Mouse (Mus musculus): Measurements from ENCODE around the gene Coq10a. TPM values are rescaled to one million over a fixed set of nuclear protein-coding genes. Genes with fewer than 3 reads are reported as not detected.
"Not testable (repeated sequence)": the region's sequence is repeated elsewhere in the genome, so short reads cannot be mapped to it uniquely, and the experiment has no call there.

The Coq10a gene
- polyA plus RNA-seq, 1 experiment from 2014 or later, result 50.5 TPM

DNA sequence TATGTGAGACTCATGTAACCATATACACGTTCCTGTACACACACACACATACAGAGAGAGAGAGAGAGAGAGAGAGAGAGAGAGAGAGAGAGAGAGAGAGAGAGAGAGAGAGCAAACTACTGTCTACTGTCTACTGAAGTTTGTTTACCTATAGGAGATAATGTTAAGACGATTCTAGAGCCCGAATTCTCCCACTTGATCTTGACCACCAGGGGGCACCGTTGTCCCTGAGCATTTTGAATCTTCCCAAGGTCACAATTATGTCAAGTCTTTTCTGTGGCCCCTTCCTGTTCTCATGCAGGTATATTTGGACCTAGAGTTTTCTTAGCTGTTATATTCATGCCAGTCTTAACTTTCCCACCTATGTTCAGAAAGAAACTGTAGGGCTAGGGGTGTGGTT lies 33.2 kb downstream of the Coq10a start:
- ATAC-seq (ENCODE audit: low FRiP score, low TSS enrichment), result no peak
- Histone ChIP-seq H3K27ac (replicated peaks; ENCODE audit: low read depth, low read length) (no peak overlapping the region), H3K9ac (replicated peaks; ENCODE audit: low read length) (no peak overlapping the region), H3K4me2 (ENCODE audit: low read length) (no peak overlapping the region), H3K36me3 (ENCODE audit: control insufficient read depth, insufficient read depth, low read length) (no peaks in the 10 kb centered on the region), H3K4me1 (ENCODE audit: control insufficient read depth, insufficient read depth, low read length) (peaks cover 12% of the 10 kb centered on the region), H3K4me3 (replicated peaks; ENCODE audit: low read depth, low read length) (no peak overlapping the region), H3K27me3 (ENCODE audit: control insufficient read depth, insufficient read depth, low read length) (no peaks in the 10 kb centered on the region), H3K9me3 (ENCODE audit: control insufficient read depth, low read length) (no peaks in the 10 kb centered on the region)
- 6% methylated on average over 4 of the region's 4 CpGs for WGBS
- peak; percentile 84 for DNase-seq

GRCm38 (mm10) chr10:128332358-128333249 lies 36.2 kb downstream of the Coq10a start:
- not testable (repeated sequence) for DNase-seq; H3K9ac ChIP-seq (replicated peaks; ENCODE audit: low read length); ATAC-seq (ENCODE audit: low FRiP score, low TSS enrichment); H3K9me3 ChIP-seq (ENCODE audit: control insufficient read depth, low read length); H3K27me3 ChIP-seq (ENCODE audit: control insufficient read depth, insufficient read depth, low read length); H3K4me3 ChIP-seq (replicated peaks; ENCODE audit: low read depth, low read length); H3K4me1 ChIP-seq (ENCODE audit: control insufficient read depth, insufficient read depth, low read length); H3K27ac ChIP-seq (replicated peaks; ENCODE audit: low read depth, low read length); H3K4me2 ChIP-seq (ENCODE audit: low read length)
- peaks cover 15% of the 10 kb centered on the region for H3K36me3 ChIP-seq (ENCODE audit: control insufficient read depth, insufficient read depth, low read length)
- WGBS, result 81% methylated on average over 6 of the region's 6 CpGs

DNA sequence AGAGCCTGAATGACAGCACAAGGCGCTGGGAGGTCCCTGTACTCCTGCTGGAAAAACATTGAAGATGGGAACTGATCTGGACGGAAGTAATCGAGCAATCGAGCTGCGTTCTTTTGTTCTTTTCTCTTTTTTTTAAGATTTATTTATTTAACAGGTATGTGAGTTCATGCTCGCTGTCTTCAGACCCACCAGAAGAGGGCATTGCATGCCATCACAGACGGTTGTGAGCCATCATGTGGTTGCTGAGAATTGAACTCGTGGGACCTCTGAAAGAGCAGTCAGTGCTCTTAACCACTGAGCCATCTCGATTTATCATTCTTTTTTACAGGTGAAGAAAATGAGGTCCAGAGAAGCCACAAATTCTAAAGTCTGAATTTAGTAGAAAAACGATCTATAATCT lies 41.2 kb downstream of the Coq10a start:
- Histone ChIP-seq H3K4me1 (ENCODE audit: control insufficient read depth, insufficient read depth, low read length) (peaks cover 12% of the 10 kb centered on the region), H3K36me3 (ENCODE audit: control insufficient read depth, insufficient read depth, low read length) (peaks cover 40% of the 10 kb centered on the region), H3K27ac (replicated peaks; ENCODE audit: low read depth, low read length) (no peak overlapping the region), H3K27me3 (ENCODE audit: control insufficient read depth, insufficient read depth, low read length) (no peaks in the 10 kb centered on the region), H3K9me3 (ENCODE audit: control insufficient read depth, low read length) (no peaks in the 10 kb centered on the region), H3K4me2 (ENCODE audit: low read length) (no peak overlapping the region), H3K9ac (replicated peaks; ENCODE audit: low read length) (no peak overlapping the region), H3K4me3 (replicated peaks; ENCODE audit: low read depth, low read length) (no peak overlapping the region)
- WGBS, result 93% methylated on average over 10 of the region's 10 CpGs
- ATAC-seq (ENCODE audit: low FRiP score, low TSS enrichment) (no peak), DNase-seq (no peak)

- no peak overlapping the region for H3K27ac ChIP-seq (replicated peaks; ENCODE audit: low read depth, low read length)
- H3K4me1 ChIP-seq (ENCODE audit: control insufficient read depth, insufficient read depth, low read length), result peaks cover 12% of the 10 kb centered on the region
- ATAC-seq (ENCODE audit: low FRiP score, low TSS enrichment), result no peak
- H3K4me3 ChIP-seq (replicated peaks; ENCODE audit: low read depth, low read length), result no peak overlapping the region
- H3K36me3 ChIP-seq (ENCODE audit: control insufficient read depth, insufficient read depth, low read length), result peaks cover 40% of the 10 kb centered on the region
- no peak overlapping the region for H3K4me2 ChIP-seq (ENCODE audit: low read length)
- no peaks in the 10 kb centered on the region for H3K9me3 ChIP-seq (ENCODE audit: control insufficient read depth, low read length)
- WGBS, result 98% methylated on average over 8 of the region's 8 CpGs
- H3K9ac ChIP-seq (replicated peaks; ENCODE audit: low read length), result no peak overlapping the region
- no peaks in the 10 kb centered on the region for H3K27me3 ChIP-seq (ENCODE audit: control insufficient read depth, insufficient read depth, low read length)
- no peak for DNase-seq
Measured at GRCm38 (mm10) chr10:128326825-128327224, 42.0 kb downstream of the Coq10a start.

DNA sequence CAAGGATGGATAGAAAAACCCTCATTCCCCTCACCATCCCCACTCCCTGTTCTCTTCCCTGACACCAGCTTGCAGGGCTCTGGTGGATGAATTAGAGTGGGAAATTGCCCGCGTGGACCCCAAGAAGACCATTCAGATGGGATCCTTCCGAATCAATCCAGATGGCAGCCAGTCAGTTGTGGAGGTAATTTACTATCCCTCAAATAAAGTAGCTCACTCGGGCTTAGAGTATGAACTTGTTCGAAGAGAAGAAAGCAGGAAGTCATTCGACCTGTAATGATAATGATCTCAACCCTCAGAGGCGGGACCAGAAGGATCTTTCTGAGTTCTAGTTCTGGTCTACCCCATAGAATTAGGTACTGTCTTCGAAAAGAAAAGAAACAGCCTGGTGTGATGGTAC lies 45.3 kb downstream of the Coq10a start:
- H3K4me1 ChIP-seq (ENCODE audit: control insufficient read depth, insufficient read depth, low read length), result peaks cover 17% of the 10 kb centered on the region
- no peaks in the 10 kb centered on the region for H3K9me3 ChIP-seq (ENCODE audit: control insufficient read depth, low read length)
- 92% methylated on average over 8 of the region's 8 CpGs for WGBS
- H3K27ac ChIP-seq (replicated peaks; ENCODE audit: low read depth, low read length), result peak overlapping the region; percentile 92; the same call in 1 of the 2 replicates
- peak overlapping the region; percentile 87 for H3K4me3 ChIP-seq (replicated peaks; ENCODE audit: low read depth, low read length)
- peak overlapping the region; percentile 92 for H3K4me2 ChIP-seq (ENCODE audit: low read length)
- no peaks in the 10 kb centered on the region for H3K27me3 ChIP-seq (ENCODE audit: control insufficient read depth, insufficient read depth, low read length)
- ATAC-seq (ENCODE audit: low FRiP score, low TSS enrichment) (no peak), DNase-seq (no peak)
- H3K36me3 ChIP-seq (ENCODE audit: control insufficient read depth, insufficient read depth, low read length), result peaks cover 53% of the 10 kb centered on the region
- peak overlapping the region; percentile 93 for H3K9ac ChIP-seq (replicated peaks; ENCODE audit: low read length)

- Histone ChIP-seq H3K36me3 (ENCODE audit: control insufficient read depth, insufficient read depth, low read length) (peaks cover 55% of the 10 kb centered on the region), H3K9me3 (ENCODE audit: control insufficient read depth, low read length) (no peaks in the 10 kb centered on the region), H3K9ac (replicated peaks; ENCODE audit: low read length) (peak within 1 kb of the TSS; percentile 93), H3K27ac (replicated peaks; ENCODE audit: low read depth, low read length) (peak within 1 kb of the TSS; percentile 92), H3K4me3 (replicated peaks; ENCODE audit: low read depth, low read length) (peak within 1 kb of the TSS; percentile 87), H3K27me3 (ENCODE audit: control insufficient read depth, insufficient read depth, low read length) (no peaks in the 10 kb centered on the region), H3K4me1 (ENCODE audit: control insufficient read depth, insufficient read depth, low read length) (peaks cover 17% of the 10 kb centered on the region), H3K4me2 (ENCODE audit: low read length) (peak within 1 kb of the TSS; percentile 92)
- ATAC-seq (ENCODE audit: low FRiP score, low TSS enrichment), result peak; percentile 96
- WGBS, result under 1% methylated on average over 40 of the region's 40 CpGs
- DNase-seq, result peak; percentile 96
Measured at GRCm38 (mm10) chr10:128322141-128323108, 46.4 kb downstream of the Coq10a start, which contains the start of gene Cnpy2. TSS of gene Cnpy2 (plus strand) at chr10:128322459.

DNA sequence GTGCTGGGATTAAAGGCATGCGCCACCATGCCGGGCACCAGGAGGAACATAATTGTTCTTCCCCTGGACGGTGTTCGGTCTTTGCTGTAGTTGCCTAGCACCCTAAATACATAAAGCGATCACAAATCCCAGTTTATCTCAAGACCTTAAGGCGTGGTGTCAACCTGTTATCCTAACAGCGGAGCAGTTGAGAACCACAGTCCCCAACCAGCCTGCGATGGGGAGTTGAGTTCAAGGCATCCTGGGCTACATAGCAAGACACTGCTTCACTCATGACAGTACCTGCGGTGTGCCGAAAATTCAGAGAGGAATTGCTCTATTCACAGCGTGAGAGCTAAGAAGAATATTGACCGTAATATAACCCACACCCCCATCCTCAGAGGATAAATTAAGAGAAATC lies 47.2 kb downstream of the Coq10a start:
- Histone ChIP-seq H3K9ac (replicated peaks; ENCODE audit: low read length) (peak overlapping the region; percentile 93; the same call in 1 of the 2 replicates), H3K4me2 (ENCODE audit: low read length) (peak overlapping the region; percentile 92), H3K4me3 (replicated peaks; ENCODE audit: low read depth, low read length) (peak overlapping the region; percentile 87), H3K36me3 (ENCODE audit: control insufficient read depth, insufficient read depth, low read length) (peaks cover 55% of the 10 kb centered on the region), H3K27ac (replicated peaks; ENCODE audit: low read depth, low read length) (peak overlapping the region; percentile 61; the same call in 1 of the 2 replicates), H3K27me3 (ENCODE audit: control insufficient read depth, insufficient read depth, low read length) (no peaks in the 10 kb centered on the region), H3K9me3 (ENCODE audit: control insufficient read depth, low read length) (no peaks in the 10 kb centered on the region), H3K4me1 (ENCODE audit: control insufficient read depth, insufficient read depth, low read length) (peaks cover 17% of the 10 kb centered on the region)
- WGBS, result 62% methylated on average over 12 of the region's 12 CpGs
- ATAC-seq (ENCODE audit: low FRiP score, low TSS enrichment), result no peak
- DNase-seq, result no peak

GRCm38 (mm10) chr10:128315578-128315977 lies 53.2 kb downstream of the Coq10a start:
- DNase-seq, result no peak
- Histone ChIP-seq H3K4me3 (replicated peaks; ENCODE audit: low read depth, low read length) (no peak overlapping the region), H3K27me3 (ENCODE audit: control insufficient read depth, insufficient read depth, low read length) (no peaks in the 10 kb centered on the region), H3K9me3 (ENCODE audit: control insufficient read depth, low read length) (no peaks in the 10 kb centered on the region), H3K27ac (replicated peaks; ENCODE audit: low read depth, low read length) (no peak overlapping the region), H3K4me2 (ENCODE audit: low read length) (no peak overlapping the region), H3K9ac (replicated peaks; ENCODE audit: low read length) (no peak overlapping the region), H3K36me3 (ENCODE audit: control insufficient read depth, insufficient read depth, low read length) (peaks cover 88% of the 10 kb centered on the region), H3K4me1 (ENCODE audit: control insufficient read depth, insufficient read depth, low read length) (no peaks in the 10 kb centered on the region)
- WGBS, result 93% methylated on average over 8 of the region's 8 CpGs
- no peak for ATAC-seq (ENCODE audit: low FRiP score, low TSS enrichment)
